Mouse (Mus musculus) layer of hippocampus, adult 9-10 months (tissue): ENCODE results near the gene Hip1r.

Experiments
- DNase-seq: peaks from one replicate; pipeline ENCODE4 v3.0.0; 2022; ENCODE audit warnings: low spot score

The Hip1r gene

GRCm38 (mm10) chr5:123973299-123974178, at the start of gene Hip1r:
Gene Hip1r, plus strand, starts transcription at chr5:123973628.
- DNase-seq, result no peak

- no peak for DNase-seq
These were observed 46.3 kb upstream of the Hip1r start, which contains the start of gene Gm43518 for GRCm38 (mm10) chr5:123927118-123927517. Gene Gm43518, plus strand, starts transcription at chr5:123927418.

GRCm38 (mm10) chr5:123930508-123930989, 42.9 kb upstream of the Hip1r start, which contains the start of gene Ccdc62:
Gene Ccdc62, plus strand, starts transcription at chr5:123930679.
- peak; percentile 48 for DNase-seq

GRCm38 (mm10) chr5:123931131-123931530, 42.3 kb upstream of the Hip1r start:
- DNase-seq, result no peak

GRCm38 (mm10) chr5:123932927-123933326, 40.5 kb upstream of the Hip1r start:
- no peak for DNase-seq

- no peak for DNase-seq
These were observed 39.9 kb upstream of the Hip1r start for GRCm38 (mm10) chr5:123933556-123933955.

GRCm38 (mm10) chr5:123933957-123934591, 39.4 kb upstream of the Hip1r start:
- DNase-seq, result no peak

GRCm38 (mm10) chr5:123935931-123936330, 37.5 kb upstream of the Hip1r start:
- no peak for DNase-seq

- DNase-seq, result no peak
These were observed 34.9 kb upstream of the Hip1r start for GRCm38 (mm10) chr5:123938479-123938878.

- DNase-seq, result no peak
These were observed 26.9 kb upstream of the Hip1r start for GRCm38 (mm10) chr5:123946546-123946945.

GRCm38 (mm10) chr5:123947041-123947761, 26.2 kb upstream of the Hip1r start:
- peak; percentile 79 for DNase-seq

- no peak for DNase-seq
These were observed 20.9 kb upstream of the Hip1r start for GRCm38 (mm10) chr5:123952365-123953045.

- no peak for DNase-seq
These were observed 16.2 kb upstream of the Hip1r start for GRCm38 (mm10) chr5:123957213-123957612.

GRCm38 (mm10) chr5:123959018-123959417, 14.4 kb upstream of the Hip1r start:
- DNase-seq, result no peak

GRCm38 (mm10) chr5:123960129-123960528, 13.3 kb upstream of the Hip1r start:
- no peak for DNase-seq

- DNase-seq, result no peak
These were observed 12.4 kb upstream of the Hip1r start for GRCm38 (mm10) chr5:123961046-123961445.

GRCm38 (mm10) chr5:123964208-123964607, 9.2 kb upstream of the Hip1r start:
- no peak for DNase-seq

- DNase-seq, result no peak
These were observed 6.7 kb upstream of the Hip1r start for GRCm38 (mm10) chr5:123966759-123967158.

GRCm38 (mm10) chr5:123968468-123968867, 5.0 kb upstream of the Hip1r start:
- no peak for DNase-seq

GRCm38 (mm10) chr5:123969216-123969615, 4.2 kb upstream of the Hip1r start:
- no peak for DNase-seq

- DNase-seq, result no peak
These were observed 2.9 kb upstream of the Hip1r start for GRCm38 (mm10) chr5:123970576-123970975.

GRCm38 (mm10) chr5:123972453-123972852, 975 bp upstream of the Hip1r start:
- DNase-seq, result no peak
